ENCODE assay signal across 27 mouse cellular contexts in the genomic region with DNA sequence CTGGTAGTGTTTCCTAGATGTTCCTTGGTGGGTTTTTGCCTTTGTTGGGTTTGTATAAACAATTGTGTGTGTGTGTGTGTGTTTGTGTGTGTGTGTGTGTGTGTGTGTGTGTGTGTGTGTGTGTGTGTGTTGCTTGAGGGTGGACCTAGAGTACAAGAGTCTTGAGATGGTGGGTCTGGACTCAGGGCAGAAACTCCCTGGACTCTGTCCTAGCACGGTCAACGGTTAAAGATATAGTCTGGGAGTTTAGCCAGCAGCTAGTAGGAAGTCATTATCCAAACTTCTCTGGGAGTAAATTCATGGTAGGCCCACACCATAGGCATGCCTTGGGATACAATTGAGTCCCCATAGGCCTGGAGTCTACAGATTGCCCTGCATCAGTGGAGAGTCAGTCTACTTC. TPM values are rescaled to one million over a fixed set of nuclear protein-coding genes. Genes with fewer than 3 reads are reported as not detected.
DNase-seq lines count a peak whose midpoint lies in the region; ATAC-seq and TF ChIP-seq lines count a peak whose summit lies in the region.
"Had no signal": no experiment of that assay in that cellular context is flagged by ENCODE, and none has a peak within 500 bp of the region (broad histone marks: within the 10 kb centered on the region; RNA-seq: fewer than 3 reads in every experiment).

No protein-coding gene starts in this region.

- H3K27ac ChIP-seq in kidney, adult 2 months (ENCODE audit: insufficient read depth, low read depth, low read length): no peak overlapping the region
- no peak overlapping the region for H3K27ac ChIP-seq in kidney, embryonic 16.5 days (ENCODE audit: low read length)
- H3K27ac ChIP-seq in small intestine, adult 2 months (ENCODE audit: insufficient read depth, low read depth, low read length): peak overlapping the region; percentile 73
- H3K27ac ChIP-seq: forebrain, embryonic 10.5 days; forebrain, embryonic 13.5 days; heart, adult 2 months; heart, embryonic 10.5 days; heart, embryonic 13.5 days; hindbrain, embryonic 10.5 days; hindbrain, embryonic 13.5 days had no signal

- TF ChIP-seq CTCF in kidney, adult 2 months (conservative IDR thresholded peaks at IDR 0.05; ENCODE audit: insufficient read depth, insufficient read length, low read depth, low read length): no peak
- no peak for TF ChIP-seq CTCF in small intestine, adult 2 months (IDR thresholded peaks at IDR 0.05; ENCODE audit: extremely low read depth, insufficient read length, insufficient replicate concordance, low read depth, low read length)

- TF ChIP-seq POLR2A in kidney, adult 2 months (IDR thresholded peaks at IDR 0.05; ENCODE audit: low read depth, low read length): no peak
- TF ChIP-seq POLR2A in small intestine, adult 2 months (IDR thresholded peaks at IDR 0.05; ENCODE audit: low read depth, low read length): no peak

- no peak overlapping the region for H3K4me3 ChIP-seq in kidney, adult 2 months (ENCODE audit: insufficient read depth, low read depth, low read length)
- no peak overlapping the region for H3K4me3 ChIP-seq in kidney, embryonic 16.5 days (ENCODE audit: low read length)
- no peak overlapping the region for H3K4me3 ChIP-seq in small intestine, adult 2 months (ENCODE audit: low read depth, low read length)
- H3K4me3 ChIP-seq: forebrain, embryonic 10.5 days; forebrain, embryonic 13.5 days; heart, adult 2 months; heart, embryonic 10.5 days; heart, embryonic 13.5 days; hindbrain, embryonic 10.5 days; hindbrain, embryonic 13.5 days had no signal

- H3K4me2 ChIP-seq in kidney, embryonic 16.5 days (replicated peaks; ENCODE audit: low read depth, low read length): no peak overlapping the region
- H3K4me2 ChIP-seq: forebrain, embryonic 13.5 days; heart, embryonic 13.5 days; hindbrain, embryonic 13.5 days had no signal

- no peak for ATAC-seq in kidney, embryonic 16.5 days (ENCODE audit: low FRiP score, low TSS enrichment)
- ATAC-seq: activated CD4-positive, CD25-positive, alpha-beta regulatory T cell, adult 4 months; CD4-positive, CD25-positive, alpha-beta regulatory T cell, adult 4 months; forebrain, embryonic 13.5 days; forebrain, embryonic 16.5 days; hindbrain, embryonic 16.5 days had no signal

- H3K9ac ChIP-seq in kidney, embryonic 16.5 days (replicated peaks; ENCODE audit: low read length): no peak overlapping the region
- H3K9ac ChIP-seq: forebrain, embryonic 13.5 days; heart, embryonic 13.5 days; hindbrain, embryonic 13.5 days had no signal

- 45% methylated on average over 2 of the region's 2 CpGs for WGBS in kidney, adult 2 months
- 100% methylated on average over 2 of the region's 2 CpGs for whole genome bisulfite sequencing in kidney, embryonic 16.5 days
- WGBS in small intestine, adult 2 months: 17% methylated on average over 2 of the region's 2 CpGs

- H3K27me3 ChIP-seq in kidney, adult 2 months (replicated peaks; ENCODE audit: control insufficient read depth, insufficient read depth, low read length): no peaks in the 10 kb centered on the region
- H3K27me3 ChIP-seq in kidney, embryonic 16.5 days (ENCODE audit: insufficient read depth, low read length): no peaks in the 10 kb centered on the region
- no peaks in the 10 kb centered on the region for H3K27me3 ChIP-seq in small intestine, adult 2 months (ENCODE audit: control insufficient read depth, insufficient read depth, low read length)
- H3K27me3 ChIP-seq: hindbrain, embryonic 13.5 days had no signal

- H3K36me3 ChIP-seq in kidney, adult 2 months (ENCODE audit: control insufficient read depth, insufficient read depth, low read length): no peaks in the 10 kb centered on the region
- H3K36me3 ChIP-seq in kidney, embryonic 16.5 days (ENCODE audit: insufficient read depth, low read length): no peaks in the 10 kb centered on the region
- H3K36me3 ChIP-seq in small intestine, adult 2 months (ENCODE audit: control insufficient read depth, insufficient read depth, low read length): peaks cover 29% of the 10 kb centered on the region
- H3K36me3 ChIP-seq: forebrain, embryonic 10.5 days; heart, embryonic 10.5 days; heart, embryonic 13.5 days; hindbrain, embryonic 10.5 days; hindbrain, embryonic 13.5 days had no signal

- H3K9me3 ChIP-seq in kidney, embryonic 16.5 days (ENCODE audit: low read length): no peaks in the 10 kb centered on the region
- H3K9me3 ChIP-seq: forebrain, embryonic 10.5 days; forebrain, embryonic 13.5 days; heart, embryonic 10.5 days; heart, embryonic 13.5 days; hindbrain, embryonic 10.5 days; hindbrain, embryonic 13.5 days had no signal

- peaks cover 3% of the 10 kb centered on the region; the same call in 1 of the 2 replicates for H3K4me1 ChIP-seq in kidney, adult 2 months (ENCODE audit: control insufficient read depth, insufficient read depth, low read length)
- H3K4me1 ChIP-seq in kidney, embryonic 16.5 days (ENCODE audit: insufficient read depth, low read length): no peaks in the 10 kb centered on the region
- peaks cover 45% of the 10 kb centered on the region for H3K4me1 ChIP-seq in small intestine, adult 2 months (ENCODE audit: control insufficient read depth, insufficient read depth, insufficient read length, low read length)
- H3K4me1 ChIP-seq: forebrain, embryonic 10.5 days; forebrain, embryonic 13.5 days; heart, embryonic 10.5 days; heart, embryonic 13.5 days; hindbrain, embryonic 10.5 days; hindbrain, embryonic 13.5 days had no signal

- peak; percentile 70 for DNase-seq in kidney, adult 2 months
- DNase-seq in kidney, postnatal 4 days: no peak
- DNase-seq in kidney, postnatal 14 days: peak; percentile 14
- DNase-seq in adipocyte (ENCODE audit: low spot score): peak; percentile 16
- DNase-seq: adrenal gland, postnatal 10 days; adrenal gland, postnatal 36 days; cerebellum, adult 18-20 months; cerebellum, adult 9-10 months; gastrocnemius, postnatal 10 days; gastrocnemius, postnatal 36 days; heart, adult 2 months; heart, postnatal 36 days had no signal

RNA-seq across cellular contexts. Expression of gene Noxa1, which starts 7.1 kb away (rescaled TPM):
- polyA plus RNA-seq in kidney, adult 2 months (2012; rRNA removed): not detected in 2 replicates
- polyA plus RNA-seq in kidney, embryonic 16.5 days (2015; fragmentation: Nextera tagmentation; extraction: Ambion mirVana): 0.39 and 0.65 TPM in 2 replicates
- polyA plus RNA-seq in small intestine, adult 2 months (2012; rRNA removed): 14.1 and 15.5 TPM in 2 replicates
- polyA plus RNA-seq: C2C12; embryonic facial prominence, embryonic 11.5 days; forebrain, embryonic 13.5 days; forebrain, embryonic 16.5 days; heart, adult 2 months; heart, embryonic 13.5 days; heart, embryonic 16.5 days; hindbrain, embryonic 13.5 days; hindbrain, embryonic 16.5 days had no signal

RNA-seq across cellular contexts. Expression of gene Entpd8, which starts 7.7 kb away (rescaled TPM):
- 23.7 and 29.2 TPM in 2 replicates for polyA plus RNA-seq in kidney, adult 2 months (2012; rRNA removed)
- polyA plus RNA-seq in kidney, embryonic 16.5 days (2015; fragmentation: Nextera tagmentation; extraction: Ambion mirVana): 8.6 and 10.0 TPM in 2 replicates
- 149 and 281 TPM in 2 replicates for polyA plus RNA-seq in small intestine, adult 2 months (2012; rRNA removed)
- polyA plus RNA-seq: activated CD4-positive, CD25-positive, alpha-beta regulatory T cell, adult 4 months; C2C12; embryonic facial prominence, embryonic 11.5 days; forebrain, embryonic 10.5 days; forebrain, embryonic 13.5 days; forebrain, embryonic 16.5 days; heart, adult 2 months; heart, embryonic 13.5 days; hindbrain, embryonic 10.5 days; hindbrain, embryonic 13.5 days; hindbrain, embryonic 16.5 days had no signal

RNA-seq across cellular contexts. Expression of gene Nsmf, which starts 33.7 kb away (rescaled TPM):
- polyA plus RNA-seq in kidney, adult 2 months (2012; rRNA removed): 77.8 and 110 TPM in 2 replicates
- polyA plus RNA-seq in kidney, embryonic 16.5 days (2015; fragmentation: Nextera tagmentation; extraction: Ambion mirVana): 101 and 103 TPM in 2 replicates
- polyA plus RNA-seq in small intestine, adult 2 months (2012; rRNA removed): 93.0 and 100 TPM in 2 replicates

Comparison
In these comparisons a context has a peak if more than half of its experiments do, and no peak if none do; other contexts are left out.
1. DNase-seq: peak in kidney, adult 2 months (single experiment), kidney, postnatal 14 days (single experiment) and adipocyte (single experiment); none in kidney, postnatal 4 days (0 of 2).